In the genomic region with DNA sequence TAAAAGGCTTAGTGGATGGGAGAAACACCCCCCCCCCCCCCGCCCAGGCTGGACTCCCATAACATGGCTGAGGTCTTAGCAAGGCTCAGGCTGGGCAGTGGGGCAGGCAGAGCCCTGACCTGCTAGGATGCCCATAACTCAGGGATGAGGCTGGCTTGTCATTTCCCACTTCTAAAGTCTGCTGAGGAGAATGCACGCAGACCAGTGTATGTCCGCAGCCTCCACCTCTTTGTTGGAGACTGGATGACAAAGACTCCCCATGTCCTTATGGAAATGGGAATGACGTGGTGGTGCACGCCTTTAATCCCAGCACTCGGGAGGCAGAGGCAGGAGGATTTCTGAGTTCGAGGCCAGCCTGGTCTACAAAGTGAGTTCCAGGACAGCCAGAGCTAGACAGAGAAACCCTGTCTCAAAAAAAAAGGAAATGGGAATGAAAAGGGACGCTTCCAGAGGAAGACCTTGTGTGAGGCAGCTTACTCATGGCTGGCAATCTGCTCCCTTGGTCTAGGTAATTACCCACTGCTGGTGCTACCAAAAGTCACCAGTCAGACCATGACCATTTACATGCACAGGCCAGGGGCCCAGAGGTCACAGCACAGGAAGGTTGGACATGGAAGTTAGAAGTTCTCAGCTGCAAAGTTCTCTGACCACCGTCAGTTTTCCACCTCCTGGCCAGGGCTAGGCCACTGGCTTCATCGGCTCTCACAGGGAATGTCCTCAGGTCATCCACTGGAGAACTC, we compare ENCODE assay signal across 23 mouse cellular contexts. TPM values are rescaled to one million over a fixed set of nuclear protein-coding genes. Genes with fewer than 3 reads are reported as not detected.
DNase-seq lines count a peak whose midpoint lies in the region; ATAC-seq lines count a peak whose summit lies in the region.
"Had no signal": no experiment of that assay in that cellular context is flagged by ENCODE, and none has a peak within 500 bp of the region (broad histone marks: within the 10 kb centered on the region; RNA-seq: fewer than 3 reads in every experiment).

No protein-coding gene starts in this region.

- intact Hi-C loops in heart, postnatal 25 days (cut with DNase I) = loop anchor here (5.0 kb wide), 2 partner anchors 211 to 276 kb away; no protein-coding TSS in a partner anchor

- H3K27ac ChIP-seq in heart, embryonic 12.5 days (ENCODE audit: poor library complexity, severe bottlenecking) = peak overlapping the region; percentile 83
- H3K27ac ChIP-seq in hindbrain, embryonic 15.5 days (replicated peaks) = no peak overlapping the region
- no peak overlapping the region for H3K27ac ChIP-seq in hindbrain, embryonic 14.5 days
- no peak overlapping the region for H3K27ac ChIP-seq in limb, embryonic 10.5 days
- H3K27ac ChIP-seq: hindbrain, embryonic 13.5 days; kidney, embryonic 15.5 days; limb, embryonic 13.5 days; liver, embryonic 13.5 days had no signal

- no peak overlapping the region for H3K4me3 ChIP-seq in heart, embryonic 12.5 days
- H3K4me3 ChIP-seq in hindbrain, embryonic 15.5 days = no peak overlapping the region
- no peak overlapping the region for H3K4me3 ChIP-seq in hindbrain, embryonic 14.5 days (replicated peaks; ENCODE audit: low read length)
- no peak overlapping the region for H3K4me3 ChIP-seq in limb, embryonic 10.5 days
- H3K4me3 ChIP-seq: hindbrain, embryonic 13.5 days; kidney, embryonic 15.5 days; limb, embryonic 13.5 days; liver, embryonic 13.5 days had no signal

- H3K9me3 ChIP-seq in heart, embryonic 12.5 days (replicated peaks) = no peaks in the 10 kb centered on the region
- H3K9me3 ChIP-seq in hindbrain, embryonic 15.5 days = no peaks in the 10 kb centered on the region
- H3K9me3 ChIP-seq in hindbrain, embryonic 14.5 days (ENCODE audit: control insufficient read depth, low read length) = no peaks in the 10 kb centered on the region
- H3K9me3 ChIP-seq in limb, embryonic 10.5 days (replicated peaks) = no peaks in the 10 kb centered on the region
- H3K9me3 ChIP-seq: hindbrain, embryonic 13.5 days; kidney, embryonic 15.5 days; limb, embryonic 13.5 days; liver, embryonic 13.5 days had no signal

- ATAC-seq in heart, embryonic 12.5 days (ENCODE audit: insufficient number of reproducible peaks, low FRiP score) = no peak
- ATAC-seq in hindbrain, embryonic 15.5 days (ENCODE audit: low FRiP score, low read depth) = peak; percentile 12; the same call in 1 of the 2 replicates
- ATAC-seq in hindbrain, embryonic 14.5 days (ENCODE audit: low FRiP score) = no peak

- H3K4me1 ChIP-seq in heart, embryonic 12.5 days (replicated peaks) = peaks cover 66% of the 10 kb centered on the region
- H3K4me1 ChIP-seq in hindbrain, embryonic 15.5 days (replicated peaks) = peaks cover 11% of the 10 kb centered on the region
- 0 out of 2 replicates have a peak, but pooled peaks cover 3% of the 10 kb centered on the region for H3K4me1 ChIP-seq in hindbrain, embryonic 14.5 days (replicated peaks; ENCODE audit: control insufficient read depth, insufficient read depth, low read length)
- peaks cover 16% of the 10 kb centered on the region; the same call in 1 of the 2 replicates for H3K4me1 ChIP-seq in limb, embryonic 10.5 days

- 79% methylated on average over 10 of the region's 10 CpGs for WGBS in heart, embryonic 12.5 days
- 86% methylated on average over 10 of the region's 10 CpGs for WGBS in hindbrain, embryonic 15.5 days
- 82% methylated on average over 10 of the region's 10 CpGs for WGBS in hindbrain, embryonic 14.5 days
- WGBS in limb, embryonic 10.5 days = 87% methylated on average over 10 of the region's 10 CpGs

- no peaks in the 10 kb centered on the region for H3K36me3 ChIP-seq in heart, embryonic 12.5 days
- no peaks in the 10 kb centered on the region for H3K36me3 ChIP-seq in hindbrain, embryonic 15.5 days
- no peaks in the 10 kb centered on the region for H3K36me3 ChIP-seq in hindbrain, embryonic 14.5 days (replicated peaks; ENCODE audit: control insufficient read depth, insufficient read depth)
- H3K36me3 ChIP-seq in limb, embryonic 10.5 days = no peaks in the 10 kb centered on the region
- H3K36me3 ChIP-seq: hindbrain, embryonic 13.5 days; kidney, embryonic 15.5 days; limb, embryonic 13.5 days; liver, embryonic 13.5 days had no signal

- H3K9ac ChIP-seq in heart, embryonic 12.5 days = no peak overlapping the region
- no peak overlapping the region for H3K9ac ChIP-seq in hindbrain, embryonic 15.5 days
- H3K9ac ChIP-seq in hindbrain, embryonic 14.5 days = no peak overlapping the region
- H3K9ac ChIP-seq: hindbrain, embryonic 13.5 days; kidney, embryonic 15.5 days; limb, embryonic 13.5 days; liver, embryonic 13.5 days; lung, embryonic 14.5 days had no signal

- H3K4me2 ChIP-seq in heart, embryonic 12.5 days = peak overlapping the region; percentile 57; the same call in 1 of the 2 replicates
- no peak overlapping the region for H3K4me2 ChIP-seq in hindbrain, embryonic 15.5 days
- H3K4me2 ChIP-seq in hindbrain, embryonic 14.5 days (replicated peaks) = no peak overlapping the region
- H3K4me2 ChIP-seq: hindbrain, embryonic 13.5 days; kidney, embryonic 15.5 days; liver, embryonic 13.5 days had no signal

- DNase-seq in cerebellum, adult 9-10 months = peak; percentile 55
- no peak for DNase-seq in cerebellum, postnatal 36 days
- no peak for DNase-seq in heart, postnatal 25 days (ENCODE audit: low spot score)
- DNase-seq in hindbrain, embryonic 14.5 days (ENCODE audit: low spot score) = no peak
- peak; percentile 23 for DNase-seq in brain, adult 2 months (ENCODE audit: low read depth, low spot score)
- no peak for DNase-seq in limb, embryonic 10.5 days (ENCODE audit: low spot score)
- DNase-seq: liver, embryonic 13.5 days had no signal

- H3K27me3 ChIP-seq in heart, embryonic 12.5 days (replicated peaks) = no peaks in the 10 kb centered on the region
- no peaks in the 10 kb centered on the region for H3K27me3 ChIP-seq in hindbrain, embryonic 15.5 days
- no peaks in the 10 kb centered on the region for H3K27me3 ChIP-seq in hindbrain, embryonic 14.5 days (ENCODE audit: control insufficient read depth, insufficient read depth, low read length)
- no peaks in the 10 kb centered on the region for H3K27me3 ChIP-seq in limb, embryonic 10.5 days (ENCODE audit: low read depth, poor library complexity, severe bottlenecking)
- H3K27me3 ChIP-seq: hindbrain, embryonic 13.5 days; kidney, embryonic 15.5 days; limb, embryonic 13.5 days; liver, embryonic 13.5 days had no signal

RNA-seq across cellular contexts. Expression of a gene that starts 0.8 kb away (rescaled TPM):
- polyA plus RNA-seq in heart, embryonic 12.5 days (2016; fragmentation: Nextera tagmentation; extraction: Ambion mirVana) = 17.1 and 17.3 TPM in 2 replicates
- total RNA-seq in heart, postnatal 25 days (2021) = 1 to 10 TPM; 1.6 to 1.9 TPM
- polyA plus RNA-seq in hindbrain, embryonic 15.5 days (2015; fragmentation: Nextera tagmentation; extraction: Ambion mirVana) = 26.7 and 28.7 TPM in 2 replicates
- 20.4 and 22.3 TPM in 2 replicates for polyA plus RNA-seq in hindbrain, embryonic 14.5 days (2014; fragmentation: Nextera tagmentation; extraction: Ambion mirVana)
- 1.8 and 2.3 TPM in 2 replicates for polyA plus RNA-seq in limb, embryonic 10.5 days (2016; fragmentation: Nextera tagmentation; extraction: Ambion mirVana)

RNA-seq across cellular contexts. Expression of a gene that starts 28.2 kb away (rescaled TPM):
- 67.6 and 73.8 TPM in 2 replicates for polyA plus RNA-seq in heart, embryonic 12.5 days (2016; fragmentation: Nextera tagmentation; extraction: Ambion mirVana)
- 10 to 100 TPM; 19.4 to 19.8 TPM for total RNA-seq in heart, postnatal 25 days (2021)
- polyA plus RNA-seq in hindbrain, embryonic 15.5 days (2015; fragmentation: Nextera tagmentation; extraction: Ambion mirVana) = 125 and 126 TPM in 2 replicates
- 134 and 140 TPM in 2 replicates for polyA plus RNA-seq in hindbrain, embryonic 14.5 days (2014; fragmentation: Nextera tagmentation; extraction: Ambion mirVana)
- 118 TPM in 2 replicates for polyA plus RNA-seq in limb, embryonic 10.5 days (2016; fragmentation: Nextera tagmentation; extraction: Ambion mirVana)

RNA-seq across cellular contexts. Expression of a gene that starts 43.8 kb away (rescaled TPM):
- 1.2 and 2.1 TPM in 2 replicates for polyA plus RNA-seq in heart, embryonic 12.5 days (2016; fragmentation: Nextera tagmentation; extraction: Ambion mirVana)
- total RNA-seq in heart, postnatal 25 days (2021) = not detected
- 0.45 TPM in 1 of 2 replicates, not detected in the other for polyA plus RNA-seq in hindbrain, embryonic 15.5 days (2015; fragmentation: Nextera tagmentation; extraction: Ambion mirVana)
- polyA plus RNA-seq in hindbrain, embryonic 14.5 days (2014; fragmentation: Nextera tagmentation; extraction: Ambion mirVana) = 0.13 and 0.17 TPM in 2 replicates
- 2.0 and 16.0 TPM in 2 replicates for polyA plus RNA-seq in limb, embryonic 10.5 days (2016; fragmentation: Nextera tagmentation; extraction: Ambion mirVana)
- total RNA-seq: adrenal gland, postnatal 25 days; layer of hippocampus, postnatal 14 days; left cerebral cortex, postnatal 10 days; megakaryocyte-erythroid progenitor cell, adult 5-6 weeks had no signal
- polyA plus RNA-seq: forebrain, embryonic 14.5 days; lung, embryonic 14.5 days; midbrain, postnatal 0 days had no signal

RNA-seq across cellular contexts. Expression of a gene that starts 52.2 kb away (rescaled TPM):
- polyA plus RNA-seq in heart, embryonic 12.5 days (2016; fragmentation: Nextera tagmentation; extraction: Ambion mirVana) = not detected in 2 replicates
- not detected for total RNA-seq in heart, postnatal 25 days (2021)
- not detected in 2 replicates for polyA plus RNA-seq in hindbrain, embryonic 15.5 days (2015; fragmentation: Nextera tagmentation; extraction: Ambion mirVana)
- not detected in 2 replicates for polyA plus RNA-seq in hindbrain, embryonic 14.5 days (2014; fragmentation: Nextera tagmentation; extraction: Ambion mirVana)
- not detected in 2 replicates for polyA plus RNA-seq in limb, embryonic 10.5 days (2016; fragmentation: Nextera tagmentation; extraction: Ambion mirVana)
- total RNA-seq: adrenal gland, postnatal 25 days; gastrocnemius, postnatal 4 days; layer of hippocampus, postnatal 14 days; left cerebral cortex, postnatal 10 days; megakaryocyte-erythroid progenitor cell, adult 5-6 weeks; midbrain, postnatal 0 days had no signal
- polyA plus RNA-seq: cortical plate, adult 2 months; embryonic facial prominence, embryonic 11.5 days; forebrain, embryonic 14.5 days; hindbrain, embryonic 13.5 days; intestine, postnatal 0 days; kidney, embryonic 15.5 days; limb, embryonic 13.5 days; liver, embryonic 13.5 days; lung, embryonic 14.5 days; midbrain, postnatal 0 days had no signal

Comparison
In these comparisons a context has a peak if more than half of its experiments do, and no peak if none do; other contexts are left out.
1. DNase-seq: peak in cerebellum, adult 9-10 months (single experiment) and brain, adult 2 months (single experiment); none in cerebellum, postnatal 36 days (0 of 2), heart, postnatal 25 days (single experiment), hindbrain, embryonic 14.5 days (single experiment) and limb, embryonic 10.5 days (single experiment).